Mouse (Mus musculus): ENCODE data around the gene Gm2075. TPM values are rescaled to one million over a fixed set of nuclear protein-coding genes. Genes with fewer than 3 reads are reported as not detected.

The Gm2075 gene
- polyA plus RNA-seq (2012; rRNA removed), result not detected in 2 replicates

DNA sequence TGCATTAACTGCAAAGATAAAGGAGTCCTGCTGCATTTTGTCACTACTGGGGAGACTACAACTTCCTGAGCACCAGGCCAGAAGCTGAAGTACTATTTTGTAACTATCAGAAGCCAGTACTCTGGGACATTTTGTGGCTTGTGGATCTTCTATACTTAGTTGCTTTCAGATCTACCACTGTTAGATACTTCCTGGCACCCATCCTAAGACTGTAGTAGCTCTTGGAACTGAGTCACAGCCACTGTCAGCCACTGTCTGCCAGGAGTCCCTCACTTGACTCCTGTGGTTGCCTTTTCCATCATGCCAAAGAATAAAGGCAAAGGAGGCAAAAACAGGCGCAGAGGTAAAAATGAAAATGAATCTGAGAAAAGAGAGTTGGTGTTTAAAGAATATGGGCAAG lies at the start of gene Gm2075:
Gene Gm2075 (plus strand): TSS at position 301 of the 400 bp plus-strand sequence.

GRCm38 (mm10) chr12:88018671-88019070 lies 7.0 kb downstream of the Gm2075 start, which contains the start of gene Gm6803:
Gm6803 (minus strand) TSS chr12:88018771.

GRCm38 (mm10) chr12:88026704-88027103 lies 15.1 kb downstream of the Gm2075 start, which contains the start of gene Gm2056:
Gm2056 (plus strand) TSS chr12:88027004.

Other genes starting within 250 kb of the Gm2075 start
- gene Gm21319, start 236.1 kb upstream of the Gm2075 start, polyA plus RNA-seq (2012; rRNA removed), result not detected in 2 replicates
- not detected in 2 replicates for gene Gm21936, start 216.3 kb upstream of the Gm2075 start, polyA plus RNA-seq (2012; rRNA removed)
- gene BB287469, start 195.3 kb upstream of the Gm2075 start, polyA plus RNA-seq (2012; rRNA removed), result not detected in 2 replicates
- not detected in 2 replicates for gene Gm2001, start 169.5 kb upstream of the Gm2075 start, polyA plus RNA-seq (2012; rRNA removed)
- not detected in 2 replicates for gene Gm2016, start 137.8 kb upstream of the Gm2075 start, polyA plus RNA-seq (2012; rRNA removed)
- gene Gm2022, start 116.5 kb upstream of the Gm2075 start, polyA plus RNA-seq (2012; rRNA removed), result not detected in 2 replicates
- gene Gm2035, start 92.0 kb upstream of the Gm2075 start, polyA plus RNA-seq (2012; rRNA removed), result not detected in 2 replicates
- not detected in 2 replicates for gene Gm2042, start 57.8 kb upstream of the Gm2075 start, polyA plus RNA-seq (2012; rRNA removed)
- not detected in 2 replicates for gene Gm6803, start 6.9 kb downstream of the Gm2075 start, polyA plus RNA-seq (2012; rRNA removed)
- not detected in 2 replicates for gene Gm2056, start 15.2 kb downstream of the Gm2075 start, polyA plus RNA-seq (2012; rRNA removed)
- gene Gm16368, start 71.8 kb downstream of the Gm2075 start, polyA plus RNA-seq (2012; rRNA removed), result not detected in 2 replicates
- gene Gm10436, start 170.3 kb downstream of the Gm2075 start, polyA plus RNA-seq (2012; rRNA removed), result not detected in 2 replicates
- not detected in 2 replicates for gene Gm8332, start 238.3 kb downstream of the Gm2075 start, polyA plus RNA-seq (2012; rRNA removed)